Mouse (Mus musculus): ENCODE measurements at regions not wholly inside any gene's neighbourhood (a gene's known extent, or its start where the extent isn't known, plus 50 kb on each side); places are given as distances from the start of the nearest gene placed in this dataset.

- TF ChIP-seq CTCF (IDR thresholded peaks at IDR 0.05; ENCODE audit: low read depth, low read length) (no peak), GATA1 (IDR thresholded peaks at IDR 0.05; ENCODE audit: borderline replicate concordance, low read length) (no peak), TAL1 (conservative IDR thresholded peaks at IDR 0.05; ENCODE audit: low read depth, low read length) (no peak), POLR2AphosphoS5 (IDR thresholded peaks at IDR 0.05; ENCODE audit: insufficient replicate concordance, low read depth, low read length) (no peak)
These were observed 215.8 kb upstream of the Dkk2 start for GRCm38 (mm10) chr3:131869306-131869705.

Data from G1E (cell line).